Mouse (Mus musculus) cerebellum, adult 2 months (tissue): Measurements from ENCODE around the gene Pex5l.

Experiments used
- CTCF ChIP-seq: fragments of 200-500 bp; IDR thresholded peaks from 2 replicates; pipeline ENCODE4 v1.5.1; 2011; ENCODE audit warnings: low read depth, mild to moderate bottlenecking, control low read depth, low read length, moderate library complexity, borderline replicate concordance; ENCODE audit not compliant: insufficient read depth
- POLR2A ChIP-seq: fragments of 200-500 bp; IDR thresholded peaks from 2 replicates; pipeline ENCODE4 v1.6.1; 2011; ENCODE audit warnings: low read length, control low read depth, borderline replicate concordance; ENCODE audit not compliant: insufficient read depth

DNA sequence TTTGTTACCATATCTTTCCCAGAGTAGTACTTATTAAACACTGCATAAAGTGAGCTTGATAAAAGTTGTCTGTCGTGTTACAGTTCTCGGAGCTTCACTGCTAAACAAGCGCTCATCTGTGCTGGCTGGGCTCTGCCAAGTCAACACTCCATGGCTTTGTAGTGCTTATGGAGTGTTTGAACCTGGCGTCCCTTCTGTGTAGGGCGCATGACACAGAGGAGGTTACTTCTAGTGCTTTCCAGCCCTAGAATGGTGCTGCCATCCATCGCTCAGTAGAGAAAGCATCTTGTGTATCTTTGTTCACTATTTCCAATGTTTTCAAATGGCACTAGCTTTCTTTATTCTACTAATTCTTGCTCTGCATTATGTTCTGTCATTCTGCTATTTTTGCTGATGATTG lies 39.5 kb downstream of the Pex5l start:
- TF ChIP-seq POLR2A (no peak), CTCF (no peak)
